Mouse (Mus musculus) kidney, embryonic 15.5 days (tissue): ENCODE results near the gene Gm3591. TPM values are rescaled to one million over a fixed set of nuclear protein-coding genes. Genes with fewer than 3 reads are reported as not detected.
"Not testable (repeated sequence)": the region's sequence is repeated elsewhere in the genome, so short reads cannot be mapped to it uniquely, and the experiment has no call there.

ENCODE experiments used
- ATAC-seq: fragments of 200-750 bp; cut with Nextera tagmentation; replicated peaks from 2 replicates; pipeline ENCODE4 v1.8.0; 2017; ENCODE audit warnings: moderate TSS enrichment; ENCODE audit not compliant: low FRiP score
- H3K27ac ChIP-seq: fragments of 300-500 bp; sonication (generic); 2 replicates; pipeline ENCODE4 v1.5.1; 2015; ENCODE audit warnings: mild to moderate bottlenecking, inconsistent platforms
- H3K27me3 ChIP-seq: fragments of 300-500 bp; sonication (generic); 2 replicates; pipeline ENCODE4 v1.6.1; 2015; ENCODE audit warnings: inconsistent platforms
- H3K36me3 ChIP-seq: fragments of 300-500 bp; sonication (generic); 2 replicates; pipeline ENCODE4 v1.6.1; 2015; ENCODE audit warnings: inconsistent platforms
- H3K4me1 ChIP-seq: fragments of 300-500 bp; sonication (generic); 2 replicates; pipeline ENCODE4 v1.6.1; 2015; ENCODE audit warnings: inconsistent platforms
- H3K4me2 ChIP-seq: fragments of 300-500 bp; sonication (generic); 2 replicates; pipeline ENCODE4 v1.6.1; 2015; ENCODE audit warnings: moderate library complexity, mild to moderate bottlenecking, inconsistent platforms
- H3K4me3 ChIP-seq: fragments of 300-500 bp; sonication (generic); replicated peaks from 2 replicates; pipeline ENCODE4 v1.5.1; 2015; ENCODE audit warnings: mild to moderate bottlenecking, inconsistent platforms
- H3K9ac ChIP-seq: fragments of 300-500 bp; sonication (generic); 2 replicates; pipeline ENCODE4 v1.6.1; 2015; ENCODE audit warnings: mild to moderate bottlenecking, inconsistent platforms
- H3K9me3 ChIP-seq: fragments of 300-500 bp; sonication (generic); replicated peaks from 2 replicates; pipeline ENCODE4 v1.6.1; 2016; ENCODE audit warnings: inconsistent platforms
- WGBS: fragments of 180-500 bp; shearing (Covaris S2); methylation state at CpG from one replicate; pipeline ENCODE4 v1.1.7; 2015; ENCODE audit warnings: mixed read lengths; 5-methylcytosine and 5-hydroxymethylcytosine counted together
- polyA plus RNA-seq: library from polyadenylated mRNA; unstranded; fragments of >200 nt; fragmentation: Nextera tagmentation; extraction: Ambion mirVana; gene quantifications from 2 replicates; pipeline ENCODE4 v1.2.1, GENCODE M21; 2015

Gene Gm3591
- polyA plus RNA-seq: 0.52 and 0.57 TPM in 2 replicates

DNA sequence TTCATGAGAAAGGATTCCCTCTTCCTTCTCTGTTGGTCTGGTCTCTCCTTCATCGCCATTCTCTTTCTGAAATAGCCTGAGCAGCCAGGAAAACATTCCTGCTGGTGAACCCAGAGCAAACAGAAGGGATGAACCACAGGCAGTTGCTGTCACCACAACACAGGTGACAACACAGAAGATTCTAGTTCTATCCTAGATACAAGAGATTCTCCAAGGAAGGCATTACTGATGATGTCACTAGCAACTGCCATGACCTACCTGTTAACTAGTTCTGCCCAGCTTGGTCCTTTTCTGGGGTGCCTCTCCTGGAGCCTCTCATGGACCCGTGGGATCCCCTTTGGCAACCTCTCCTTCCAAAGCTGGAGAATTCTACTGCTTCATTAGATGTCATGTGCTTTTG, at the start of gene Gm3591:
Gm3591 (minus strand) TSS at position 101 of the 400 bp plus-strand sequence.
- H3K36me3 ChIP-seq, ATAC-seq: not testable (repeated sequence)

DNA sequence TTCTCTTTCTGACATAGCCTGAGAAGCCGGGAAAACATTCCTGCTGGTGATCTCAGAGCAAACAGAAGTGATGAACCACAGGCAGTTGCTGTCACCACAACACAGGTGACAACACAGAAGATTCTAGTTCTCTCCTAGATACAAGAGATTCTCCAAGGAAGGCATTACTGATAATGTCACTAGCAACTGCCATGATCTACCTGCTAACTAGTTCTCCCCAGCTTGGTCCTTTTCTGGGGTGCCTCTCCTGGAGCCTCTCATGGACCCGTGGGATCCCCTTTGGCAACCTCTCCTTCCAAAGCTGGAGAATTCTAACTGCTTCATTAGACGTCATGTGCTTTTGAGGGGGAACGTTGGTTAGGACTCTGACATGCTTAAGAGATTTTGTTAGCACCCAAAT, 32.2 kb upstream of the Gm3591 start, which contains the start of gene Gm3594:
Gm3594 (minus strand) TSS at position 101 of the 400 bp plus-strand sequence.
- not testable (repeated sequence) for H3K4me3 ChIP-seq, H3K9ac ChIP-seq, H3K27me3 ChIP-seq, H3K36me3 ChIP-seq, H3K27ac ChIP-seq, ATAC-seq, H3K4me1 ChIP-seq, H3K4me2 ChIP-seq, H3K9me3 ChIP-seq
- WGBS: no CpG with 5 or more reads among the region's 4 CpGs

More for the DNA sequence above, at the start of gene Gm3591:
- H3K4me1 ChIP-seq, H3K4me3 ChIP-seq, H3K27me3 ChIP-seq, H3K4me2 ChIP-seq, H3K9me3 ChIP-seq, H3K27ac ChIP-seq, H3K9ac ChIP-seq: not testable (repeated sequence)
- no CpG with 5 or more reads among the region's 2 CpGs for WGBS

DNA sequence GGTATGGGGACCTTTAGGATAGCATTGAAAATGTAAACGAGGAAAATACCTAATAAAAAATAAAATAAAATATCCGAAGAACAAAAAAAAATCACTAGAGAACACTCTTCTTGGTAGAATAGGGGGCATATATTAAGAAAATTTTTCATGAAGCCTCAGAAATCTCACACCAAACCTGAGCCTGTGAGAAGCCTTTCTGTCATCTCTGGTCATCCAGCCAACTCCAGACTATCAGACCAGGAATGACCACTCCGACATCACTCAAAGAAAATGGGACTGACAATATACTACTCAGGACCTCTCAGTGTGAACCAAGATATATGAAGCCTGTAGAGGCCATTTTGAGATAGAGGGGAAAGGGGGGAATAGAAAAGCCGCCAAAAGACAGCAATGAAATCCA, 28.5 kb upstream of the Gm3591 start:
- not testable (repeated sequence) for H3K4me3 ChIP-seq, H3K27ac ChIP-seq, H3K9me3 ChIP-seq, H3K27me3 ChIP-seq, H3K36me3 ChIP-seq, H3K4me2 ChIP-seq, H3K4me1 ChIP-seq, H3K9ac ChIP-seq, ATAC-seq
- WGBS: 92% methylated on average over 2 of the region's 4 CpGs

DNA sequence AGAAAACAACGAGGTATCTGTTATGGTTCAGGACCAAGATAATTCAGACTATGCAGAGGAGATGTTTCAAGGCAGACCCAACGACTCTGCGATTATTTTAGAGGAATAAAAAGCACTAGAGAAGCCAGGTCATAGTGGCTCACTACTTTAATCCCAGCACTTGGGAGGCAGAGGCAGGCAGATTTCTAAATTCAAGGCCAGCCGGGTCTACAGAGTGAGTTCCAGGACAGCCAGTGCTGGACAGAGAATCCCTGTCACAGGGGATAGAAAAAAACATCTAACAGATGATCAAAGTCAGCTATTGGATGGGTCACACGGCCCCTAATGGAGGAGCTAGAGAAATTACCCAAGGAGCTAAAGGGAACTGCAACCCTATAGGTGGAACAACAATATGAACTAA, 27.9 kb upstream of the Gm3591 start:
- not testable (repeated sequence) for H3K27me3 ChIP-seq, H3K9ac ChIP-seq, H3K9me3 ChIP-seq, ATAC-seq, H3K4me2 ChIP-seq, H3K27ac ChIP-seq, H3K4me3 ChIP-seq, H3K4me1 ChIP-seq, H3K36me3 ChIP-seq
- WGBS: 67% methylated on average over 1 of the region's 5 CpGs

DNA sequence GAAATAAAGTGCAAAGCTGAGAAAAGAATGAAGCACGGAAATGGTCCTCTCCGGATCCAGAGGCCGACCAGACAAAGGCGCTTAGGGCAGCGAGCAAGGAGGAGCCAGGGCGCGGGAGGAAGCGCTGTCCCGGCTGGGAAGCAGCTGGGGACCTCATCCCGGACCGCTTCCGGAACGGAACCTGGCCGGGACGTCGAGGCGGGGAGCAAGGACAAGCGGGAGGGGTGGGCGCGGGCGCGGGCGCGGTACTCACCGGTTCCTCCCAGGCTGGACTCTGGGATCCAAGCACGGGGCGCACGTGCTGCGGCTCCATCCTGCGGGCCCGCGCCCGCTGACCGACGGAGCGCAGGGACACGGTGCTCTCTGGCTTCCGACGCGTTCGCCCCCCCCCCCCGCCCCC, 14.5 kb upstream of the Gm3591 start:
- not testable (repeated sequence) for H3K9ac ChIP-seq, H3K4me1 ChIP-seq, H3K9me3 ChIP-seq, H3K27ac ChIP-seq, H3K36me3 ChIP-seq, ATAC-seq, H3K27me3 ChIP-seq
- Histone ChIP-seq H3K4me3 (peak overlapping the region; percentile 17; the same call in 1 of the 2 replicates), H3K4me2 (peak overlapping the region; percentile 53)
- WGBS: 10% methylated on average over 16 of the region's 42 CpGs

DNA sequence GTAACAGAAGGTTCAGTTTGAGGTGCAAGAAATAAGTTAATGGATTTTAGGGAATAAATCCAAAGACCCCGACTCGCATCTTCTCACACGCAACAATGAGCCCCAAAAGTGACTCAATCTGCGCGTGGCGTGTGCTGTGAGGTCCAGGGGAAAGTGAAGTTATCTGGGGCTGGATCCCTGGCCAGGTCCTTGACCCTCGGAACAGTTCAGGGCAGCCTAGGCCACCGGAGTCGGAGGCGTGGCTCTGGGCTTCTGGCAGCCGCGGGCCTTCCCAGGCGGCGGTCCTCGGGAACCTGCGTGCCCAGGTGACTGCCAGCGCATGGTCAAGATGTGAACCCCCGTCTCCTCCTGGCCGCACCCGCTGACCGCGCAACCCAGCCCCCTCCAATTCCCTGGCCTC, 14.1 kb upstream of the Gm3591 start:
- H3K4me3 ChIP-seq: peak overlapping the region; percentile 23; the same call in 1 of the 2 replicates
- peak overlapping the region; percentile 53 for H3K4me2 ChIP-seq
- not testable (repeated sequence) for ATAC-seq, H3K9me3 ChIP-seq, H3K36me3 ChIP-seq, H3K27ac ChIP-seq, H3K4me1 ChIP-seq, H3K27me3 ChIP-seq, H3K9ac ChIP-seq
- 19% methylated on average over 22 of the region's 22 CpGs for WGBS

DNA sequence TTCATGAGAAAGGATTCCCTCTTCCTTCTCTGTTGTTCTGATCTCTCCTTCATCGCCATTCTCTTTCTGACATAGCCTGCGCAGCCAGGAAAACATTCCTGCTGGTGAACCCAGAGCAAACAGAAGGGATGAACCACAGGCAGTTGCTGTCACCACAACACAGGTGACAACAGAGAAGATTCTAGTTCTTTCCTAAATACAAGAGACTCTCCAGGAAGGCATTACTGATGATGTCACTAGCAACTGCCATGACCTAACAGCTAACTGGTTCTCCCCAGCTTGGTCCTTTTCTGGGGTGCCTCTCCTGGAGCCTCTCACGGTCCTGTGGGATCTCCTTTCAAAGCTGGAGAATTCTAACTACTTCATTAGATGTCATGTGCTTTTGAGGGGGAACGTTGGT, 22.1 kb downstream of the Gm3591 start, which contains the start of gene Gm16440:
Gm16440 (minus strand) TSS at position 101 of the 400 bp plus-strand sequence.
- not testable (repeated sequence) for ATAC-seq, H3K4me3 ChIP-seq, H3K4me2 ChIP-seq, H3K9ac ChIP-seq, H3K27ac ChIP-seq, H3K9me3 ChIP-seq, H3K4me1 ChIP-seq, H3K27me3 ChIP-seq, H3K36me3 ChIP-seq
- 77% methylated on average over 2 of the region's 4 CpGs for WGBS

Other genes with a start within 250 kb of the Gm3591 start
- not detected in 2 replicates for gene Gm21560, start 193.2 kb downstream of the Gm3591 start, polyA plus RNA-seq
- 0.68 and 0.91 TPM in 2 replicates for gene Gm3411, start 125.2 kb downstream of the Gm3591 start, polyA plus RNA-seq
- not detected in 2 replicates for gene Gm21103, start 107.6 kb downstream of the Gm3591 start, polyA plus RNA-seq
- not detected in 2 replicates for gene Gm3618, start 68.8 kb downstream of the Gm3591 start, polyA plus RNA-seq
- not detected in 2 replicates for gene Gm16440, start 22.2 kb downstream of the Gm3591 start, polyA plus RNA-seq
- not detected in 2 replicates for gene Gm3594, start 32.1 kb upstream of the Gm3591 start, polyA plus RNA-seq
- gene Gm8356, start 124.8 kb upstream of the Gm3591 start, polyA plus RNA-seq: not detected in 2 replicates
- not detected in 2 replicates for gene Gm3629, start 178.1 kb upstream of the Gm3591 start, polyA plus RNA-seq
- gene Gm3460, start 209.9 kb upstream of the Gm3591 start, polyA plus RNA-seq: not detected in 2 replicates